Mouse (Mus musculus) limb, embryonic 10.5 days (tissue): Measurements from ENCODE around the gene Iltifb. TPM values are rescaled to one million over a fixed set of nuclear protein-coding genes. Genes with fewer than 3 reads are reported as not detected.
"Not testable (repeated sequence)": the region's sequence is repeated elsewhere in the genome, so short reads cannot be mapped to it uniquely, and the experiment has no call there.

Experiments
- DNase-seq: peaks from one replicate; pipeline ENCODE4 v3.0.0-alpha.2; 2017; ENCODE audit warnings: low spot score
- H3K27ac ChIP-seq: fragments of 300-500 bp; sonication (generic); 2 replicates; pipeline ENCODE4 v1.5.1; 2016; ENCODE audit warnings: mild to moderate bottlenecking
- H3K27me3 ChIP-seq: fragments of 300-500 bp; sonication (generic); 2 replicates; pipeline ENCODE4 v1.6.1; 2016; ENCODE audit warnings: low read depth, mild to moderate bottlenecking; ENCODE audit not compliant: poor library complexity, severe bottlenecking
- H3K36me3 ChIP-seq: fragments of 300-500 bp; sonication (generic); 2 replicates; pipeline ENCODE4 v1.6.1; 2016; ENCODE audit warnings: mild to moderate bottlenecking, moderate library complexity
- H3K4me1 ChIP-seq: fragments of 300-500 bp; sonication (generic); 2 replicates; pipeline ENCODE4 v1.6.1; 2016
- H3K4me3 ChIP-seq: fragments of 300-500 bp; sonication (generic); 2 replicates; pipeline ENCODE4 v1.5.1; 2016; ENCODE audit warnings: mild to moderate bottlenecking, moderate library complexity
- H3K9me3 ChIP-seq: fragments of 300-500 bp; sonication (generic); replicated peaks from 2 replicates; pipeline ENCODE4 v1.6.1; 2016; ENCODE audit warnings: mild to moderate bottlenecking
- WGBS: fragments of 180-500 bp; shearing (Covaris S2); methylation state at CpG from one replicate; pipeline ENCODE4 v1.1.7; 2016; 5-methylcytosine and 5-hydroxymethylcytosine counted together
- polyA plus RNA-seq: library from polyadenylated mRNA; unstranded; fragments of >200 nt; fragmentation: Nextera tagmentation; extraction: Ambion mirVana; gene quantifications from 2 replicates; pipeline ENCODE4 v1.2.1, GENCODE M21; 2016

Gene Iltifb
- polyA plus RNA-seq, 1 experiment from 2014 or later, result not detected

- not testable (repeated sequence) for H3K4me1 ChIP-seq, H3K9me3 ChIP-seq, H3K27ac ChIP-seq, DNase-seq, H3K36me3 ChIP-seq, H3K27me3 ChIP-seq, H3K4me3 ChIP-seq
- 87% methylated on average over 11 of the region's 11 CpGs for WGBS
These were observed 45.7 kb downstream of the Iltifb start for GRCm38 (mm10) chr10:118249006-118249595.

- H3K4me3 ChIP-seq, H3K36me3 ChIP-seq, H3K9me3 ChIP-seq, H3K27me3 ChIP-seq, H3K4me1 ChIP-seq, H3K27ac ChIP-seq, DNase-seq: not testable (repeated sequence)
- WGBS, result no CpG with 5 or more reads among the region's 13 CpGs
These were observed 54.2 kb downstream of the Iltifb start, which contains the start of gene Gm32717 for GRCm38 (mm10) chr10:118240680-118241079. Gm32717 (minus strand) TSS chr10:118240780.

Other genes starting within 250 kb of the Iltifb start
- gene Mdm1, start 153.2 kb downstream of the Iltifb start, polyA plus RNA-seq, result 44.4 and 57.3 TPM in 2 replicates
- not detected in 2 replicates for gene Il22, start 90.1 kb downstream of the Iltifb start, polyA plus RNA-seq
- gene Gm32717, start 54.3 kb downstream of the Iltifb start, polyA plus RNA-seq, result 0.10 TPM in 1 of 2 replicates, not detected in the other
- gene Gm32802, start 36.4 kb downstream of the Iltifb start, polyA plus RNA-seq, result 0.10 TPM in 1 of 2 replicates, not detected in the other
- gene Gm9040, start 31.9 kb upstream of the Iltifb start, polyA plus RNA-seq, result not detected in 2 replicates
- gene Gm9044, start 37.4 kb upstream of the Iltifb start, polyA plus RNA-seq, result not detected in 2 replicates
- not detected in 2 replicates for gene Gm9045, start 42.8 kb upstream of the Iltifb start, polyA plus RNA-seq
- not detected in 2 replicates for gene Gm9046, start 48.2 kb upstream of the Iltifb start, polyA plus RNA-seq
- not detected in 2 replicates for gene Gm9048, start 53.6 kb upstream of the Iltifb start, polyA plus RNA-seq
- gene Gm9049, start 59.1 kb upstream of the Iltifb start, polyA plus RNA-seq, result not detected in 2 replicates
- gene Ifng, start 146.0 kb upstream of the Iltifb start, polyA plus RNA-seq, result not detected in 2 replicates